10 mouse cellular contexts compared by ENCODE assay signal in the genomic region with DNA sequence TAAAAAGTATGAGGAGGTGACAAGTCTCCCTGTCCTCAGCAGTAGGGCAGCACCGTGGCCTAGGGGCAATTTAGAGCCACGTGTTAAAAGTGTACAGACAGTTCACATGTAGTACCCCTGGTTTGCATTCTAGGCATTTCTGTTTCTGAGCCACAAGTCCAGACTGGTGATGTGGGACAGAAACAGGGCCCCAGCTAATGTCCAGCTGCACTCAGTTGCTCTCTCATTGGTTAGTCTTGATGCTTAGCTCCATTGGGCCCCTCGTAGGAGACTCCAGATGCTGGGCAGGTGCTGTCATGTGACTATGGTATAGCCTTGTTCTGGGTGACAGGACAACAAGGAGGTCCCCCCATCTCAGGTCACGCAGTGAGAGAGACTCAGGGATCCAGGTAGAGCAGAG. TPM values are rescaled to one million over a fixed set of nuclear protein-coding genes. Genes with fewer than 3 reads are reported as not detected.
A peak's percentile ranks its signal among the peaks of the same experiment; 100 is the strongest.
DNase-seq lines count a peak whose midpoint lies in the region; ATAC-seq lines count a peak whose summit lies in the region.
"Had no signal": no experiment of that assay in that cellular context is flagged by ENCODE, and none has a peak within 500 bp of the region (broad histone marks: within the 10 kb centered on the region; RNA-seq: fewer than 3 reads in every experiment).

No protein-coding gene starts in this region.

- WGBS in embryonic facial prominence, embryonic 10.5 days, result 49% methylated on average over 4 of the region's 4 CpGs
- 38% methylated on average over 4 of the region's 4 CpGs for WGBS in embryonic facial prominence, embryonic 14.5 days
- 43% methylated on average over 4 of the region's 4 CpGs for WGBS in hindbrain, embryonic 16.5 days
- 33% methylated on average over 4 of the region's 4 CpGs for WGBS in midbrain, embryonic 14.5 days
- WGBS in intestine, embryonic 16.5 days, result 68% methylated on average over 4 of the region's 4 CpGs

- H3K9ac ChIP-seq in embryonic facial prominence, embryonic 14.5 days (ENCODE audit: low read depth, low read length), result 0 out of 2 replicates have a peak overlapping the region, but pooled peaks have one; percentile 40
- no peak overlapping the region for H3K9ac ChIP-seq in hindbrain, embryonic 16.5 days (ENCODE audit: low read depth, low read length)
- H3K9ac ChIP-seq in midbrain, embryonic 14.5 days (replicated peaks; ENCODE audit: low read length), result no peak overlapping the region
- H3K9ac ChIP-seq in intestine, embryonic 16.5 days (ENCODE audit: low read depth, low read length), result no peak overlapping the region
- H3K9ac ChIP-seq: heart, embryonic 12.5 days; lung, embryonic 14.5 days had no signal

- no peak for DNase-seq in embryonic facial prominence, embryonic 10.5 days (ENCODE audit: low spot score)
- DNase-seq in embryonic facial prominence, embryonic 14.5 days (ENCODE audit: low spot score), result no peak
- DNase-seq in midbrain, embryonic 14.5 days, result no peak
- DNase-seq in gastrocnemius, adult 8-10 months (ENCODE audit: low spot score in 2 of 2), result no peak
- DNase-seq in kidney, postnatal 4 days, result no peak
- DNase-seq: spleen, adult 18-20 months had no signal

- peaks cover 88% of the 10 kb centered on the region for H3K36me3 ChIP-seq in embryonic facial prominence, embryonic 10.5 days (replicated peaks)
- H3K36me3 ChIP-seq in embryonic facial prominence, embryonic 14.5 days (ENCODE audit: control insufficient read depth, insufficient read depth, low read length), result peaks cover 42% of the 10 kb centered on the region
- no peaks in the 10 kb centered on the region; the same call in 1 of the 2 replicates for H3K36me3 ChIP-seq in hindbrain, embryonic 16.5 days (ENCODE audit: control insufficient read depth, insufficient read depth, low read length)
- H3K36me3 ChIP-seq in midbrain, embryonic 14.5 days (ENCODE audit: control insufficient read depth, insufficient read depth, low read length), result peaks cover 34% of the 10 kb centered on the region
- H3K36me3 ChIP-seq in intestine, embryonic 16.5 days (ENCODE audit: control insufficient read depth, insufficient read depth, low read length), result peaks cover 19% of the 10 kb centered on the region

- peak overlapping the region; percentile 59 for H3K27ac ChIP-seq in embryonic facial prominence, embryonic 10.5 days (replicated peaks)
- no peak overlapping the region for H3K27ac ChIP-seq in embryonic facial prominence, embryonic 14.5 days (replicated peaks; ENCODE audit: low read depth, low read length)
- no peak overlapping the region for H3K27ac ChIP-seq in hindbrain, embryonic 16.5 days (ENCODE audit: low read depth, low read length)
- H3K27ac ChIP-seq in midbrain, embryonic 14.5 days (replicated peaks; ENCODE audit: low read depth, low read length), result no peak overlapping the region
- no peak overlapping the region for H3K27ac ChIP-seq in intestine, embryonic 16.5 days (ENCODE audit: low read length)

- no peak for ATAC-seq in embryonic facial prominence, embryonic 14.5 days (ENCODE audit: low read depth)
- ATAC-seq in hindbrain, embryonic 16.5 days, result no peak
- no peak for ATAC-seq in midbrain, embryonic 14.5 days (ENCODE audit: low FRiP score, low TSS enrichment)
- ATAC-seq in intestine, embryonic 16.5 days, result no peak

- peak overlapping the region; percentile 94; the same call in 1 of the 2 replicates for H3K4me3 ChIP-seq in embryonic facial prominence, embryonic 10.5 days
- peak overlapping the region; percentile 14; the same call in 1 of the 2 replicates for H3K4me3 ChIP-seq in embryonic facial prominence, embryonic 14.5 days (ENCODE audit: low read depth, low read length)
- no peak overlapping the region; the same call in 1 of the 2 replicates for H3K4me3 ChIP-seq in hindbrain, embryonic 16.5 days (ENCODE audit: low read length)
- 0 out of 2 replicates have a peak overlapping the region, but pooled peaks have one; percentile 2 for H3K4me3 ChIP-seq in midbrain, embryonic 14.5 days (replicated peaks; ENCODE audit: low read depth, low read length)
- no peak overlapping the region for H3K4me3 ChIP-seq in intestine, embryonic 16.5 days (ENCODE audit: low read length)
- H3K4me3 ChIP-seq: heart, embryonic 12.5 days had no signal

- peaks cover 88% of the 10 kb centered on the region for H3K4me1 ChIP-seq in embryonic facial prominence, embryonic 10.5 days
- peaks cover 58% of the 10 kb centered on the region for H3K4me1 ChIP-seq in embryonic facial prominence, embryonic 14.5 days (ENCODE audit: control insufficient read depth, insufficient read depth, low read length)
- peaks cover 68% of the 10 kb centered on the region for H3K4me1 ChIP-seq in hindbrain, embryonic 16.5 days (ENCODE audit: control insufficient read depth, insufficient read depth, low read depth, low read length)
- H3K4me1 ChIP-seq in midbrain, embryonic 14.5 days (ENCODE audit: control insufficient read depth, insufficient read depth, low read length), result peaks cover 70% of the 10 kb centered on the region
- H3K4me1 ChIP-seq in intestine, embryonic 16.5 days (ENCODE audit: control insufficient read depth, insufficient read depth, low read length), result peaks cover 35% of the 10 kb centered on the region

- peaks cover 37% of the 10 kb centered on the region for H3K27me3 ChIP-seq in embryonic facial prominence, embryonic 10.5 days (replicated peaks; ENCODE audit: low read depth, poor library complexity, severe bottlenecking)
- no peaks in the 10 kb centered on the region for H3K27me3 ChIP-seq in embryonic facial prominence, embryonic 14.5 days (replicated peaks; ENCODE audit: control insufficient read depth, insufficient read depth, low read length)
- no peaks in the 10 kb centered on the region for H3K27me3 ChIP-seq in hindbrain, embryonic 16.5 days (replicated peaks; ENCODE audit: control insufficient read depth, insufficient read depth, low read length)
- no peaks in the 10 kb centered on the region for H3K27me3 ChIP-seq in midbrain, embryonic 14.5 days (ENCODE audit: control insufficient read depth, insufficient read depth, low read length)
- no peaks in the 10 kb centered on the region for H3K27me3 ChIP-seq in intestine, embryonic 16.5 days (replicated peaks; ENCODE audit: control insufficient read depth, insufficient read depth, low read length)

- peaks cover 6% of the 10 kb centered on the region; the same call in 1 of the 2 replicates for H3K9me3 ChIP-seq in embryonic facial prominence, embryonic 10.5 days
- H3K9me3 ChIP-seq in embryonic facial prominence, embryonic 14.5 days (ENCODE audit: control insufficient read depth, low read length), result no peaks in the 10 kb centered on the region
- no peaks in the 10 kb centered on the region for H3K9me3 ChIP-seq in hindbrain, embryonic 16.5 days (ENCODE audit: control insufficient read depth, low read length)
- no peaks in the 10 kb centered on the region for H3K9me3 ChIP-seq in midbrain, embryonic 14.5 days (ENCODE audit: control insufficient read depth, low read length)
- no peaks in the 10 kb centered on the region for H3K9me3 ChIP-seq in intestine, embryonic 16.5 days (ENCODE audit: control insufficient read depth, low read length)
- H3K9me3 ChIP-seq: heart, embryonic 12.5 days had no signal

- peak overlapping the region; percentile 60 for H3K4me2 ChIP-seq in embryonic facial prominence, embryonic 14.5 days (ENCODE audit: low read depth, low read length)
- peak overlapping the region; percentile 24 for H3K4me2 ChIP-seq in hindbrain, embryonic 16.5 days (ENCODE audit: low read length)
- H3K4me2 ChIP-seq in midbrain, embryonic 14.5 days (ENCODE audit: low read length), result peak overlapping the region; percentile 90
- H3K4me2 ChIP-seq in intestine, embryonic 16.5 days (ENCODE audit: low read depth, low read length), result no peak overlapping the region

RNA-seq across cellular contexts. Expression of gene Axin2, which starts 9.0 kb away (rescaled TPM):
- polyA plus RNA-seq in embryonic facial prominence, embryonic 10.5 days (2016; fragmentation: Nextera tagmentation; extraction: Ambion mirVana), result 12.7 and 15.3 TPM in 2 replicates
- 11.4 and 11.8 TPM in 2 replicates for polyA plus RNA-seq in embryonic facial prominence, embryonic 14.5 days (2014; fragmentation: Nextera tagmentation; extraction: Ambion mirVana)
- 7.2 and 7.7 TPM in 2 replicates for polyA plus RNA-seq in hindbrain, embryonic 16.5 days (2015; fragmentation: Nextera tagmentation; extraction: Ambion mirVana)
- 14.1 and 19.4 TPM in 2 replicates for polyA plus RNA-seq in midbrain, embryonic 14.5 days (2014; fragmentation: Nextera tagmentation; extraction: Ambion mirVana)
- 10 to 100 TPM in 2 of 4 experiments, 1 to 10 TPM in 2; 7.4 to 13.8 (median 10.0) TPM for total RNA-seq in gastrocnemius, adult 8-10 months (2022)
- 2.8 and 3.2 TPM in 2 replicates for polyA plus RNA-seq in intestine, embryonic 16.5 days (2015; fragmentation: Nextera tagmentation; extraction: Ambion mirVana)

Comparison
In these comparisons a context has a peak if more than half of its experiments do, and no peak if none do; other contexts are left out.
1. H3K4me3 ChIP-seq: peak in embryonic facial prominence, embryonic 10.5 days (single experiment), embryonic facial prominence, embryonic 14.5 days (single experiment) and midbrain, embryonic 14.5 days (single experiment); none in hindbrain, embryonic 16.5 days (single experiment) and intestine, embryonic 16.5 days (single experiment).